Mouse (Mus musculus): ENCODE results near the gene Msh3. TPM values are rescaled to one million over a fixed set of nuclear protein-coding genes. Genes with fewer than 3 reads are reported as not detected.

Msh3 gene
- polyA plus RNA-seq, 1 experiment from 2014 or later, result 24.8 TPM

GRCm38 (mm10) chr13:92275292-92275691 is 79.5 kb downstream of the Msh3 start:
- no peak overlapping the region for H3K9ac ChIP-seq
- no peaks in the 10 kb centered on the region for H3K9me3 ChIP-seq
- H3K27me3 ChIP-seq (replicated peaks), result no peaks in the 10 kb centered on the region
- H3K4me3 ChIP-seq (replicated peaks), result no peak overlapping the region
- 95% methylated on average over 9 of the region's 9 CpGs for WGBS
- H3K36me3 ChIP-seq, result no peaks in the 10 kb centered on the region
- H3K4me1 ChIP-seq (replicated peaks), result no peaks in the 10 kb centered on the region
- H3K4me2 ChIP-seq (replicated peaks), result no peak overlapping the region
- no peak for ATAC-seq
- no peak overlapping the region for H3K27ac ChIP-seq

GRCm38 (mm10) chr13:92274274-92275198 is 80.3 kb downstream of the Msh3 start:
- Histone ChIP-seq H3K27ac (no peak overlapping the region), H3K4me2 (replicated peaks) (no peak overlapping the region), H3K27me3 (replicated peaks) (no peaks in the 10 kb centered on the region), H3K9ac (no peak overlapping the region), H3K4me3 (replicated peaks) (no peak overlapping the region), H3K4me1 (replicated peaks) (no peaks in the 10 kb centered on the region), H3K9me3 (no peaks in the 10 kb centered on the region), H3K36me3 (no peaks in the 10 kb centered on the region)
- peak; percentile 45; the same call in 1 of the 2 replicates for ATAC-seq
- WGBS, result 45% methylated on average over 14 of the region's 14 CpGs

GRCm38 (mm10) chr13:92267076-92267475 is 87.7 kb downstream of the Msh3 start:
- Histone ChIP-seq H3K4me2 (replicated peaks) (no peak overlapping the region), H3K36me3 (no peaks in the 10 kb centered on the region), H3K27me3 (replicated peaks) (no peaks in the 10 kb centered on the region), H3K4me3 (replicated peaks) (no peak overlapping the region), H3K9me3 (no peaks in the 10 kb centered on the region), H3K9ac (no peak overlapping the region), H3K27ac (no peak overlapping the region), H3K4me1 (replicated peaks) (no peaks in the 10 kb centered on the region)
- no peak for ATAC-seq
- WGBS, result 90% methylated on average over 3 of the region's 3 CpGs

- WGBS, result 88% methylated on average over 6 of the region's 6 CpGs
- Histone ChIP-seq H3K27ac (no peak overlapping the region), H3K9ac (no peak overlapping the region), H3K4me1 (replicated peaks) (no peaks in the 10 kb centered on the region), H3K9me3 (no peaks in the 10 kb centered on the region), H3K36me3 (no peaks in the 10 kb centered on the region), H3K4me3 (replicated peaks) (no peak overlapping the region), H3K27me3 (replicated peaks) (no peaks in the 10 kb centered on the region), H3K4me2 (replicated peaks) (no peak overlapping the region)
- no peak for ATAC-seq
Observed at GRCm38 (mm10) chr13:92263566-92263965, 91.2 kb downstream of the Msh3 start.

- Histone ChIP-seq H3K9me3 (no peaks in the 10 kb centered on the region), H3K27me3 (replicated peaks) (no peaks in the 10 kb centered on the region), H3K4me1 (replicated peaks) (no peaks in the 10 kb centered on the region), H3K36me3 (no peaks in the 10 kb centered on the region), H3K4me2 (replicated peaks) (no peak overlapping the region), H3K9ac (no peak overlapping the region), H3K4me3 (replicated peaks) (no peak overlapping the region), H3K27ac (no peak overlapping the region)
- WGBS, result 85% methylated on average over 5 of the region's 5 CpGs
- no peak for ATAC-seq
Observed at GRCm38 (mm10) chr13:92261329-92261728, 93.5 kb downstream of the Msh3 start.

- Histone ChIP-seq H3K4me2 (replicated peaks) (no peak overlapping the region), H3K4me3 (replicated peaks) (no peak overlapping the region), H3K9me3 (no peaks in the 10 kb centered on the region), H3K36me3 (no peaks in the 10 kb centered on the region), H3K27me3 (replicated peaks) (no peaks in the 10 kb centered on the region), H3K9ac (no peak overlapping the region), H3K27ac (no peak overlapping the region), H3K4me1 (replicated peaks) (no peaks in the 10 kb centered on the region)
- WGBS, result 65% methylated on average over 3 of the region's 3 CpGs
- no peak for ATAC-seq
Observed at GRCm38 (mm10) chr13:92255480-92255879, 99.3 kb downstream of the Msh3 start.

- ATAC-seq, result no peak
Observed at GRCm38 (mm10) chr13:92253850-92254249, 101.0 kb downstream of the Msh3 start.

GRCm38 (mm10) chr13:92252331-92252730 is 102.5 kb downstream of the Msh3 start:
- no peak for ATAC-seq
- Histone ChIP-seq H3K4me1 (replicated peaks) (no peaks in the 10 kb centered on the region), H3K36me3 (no peaks in the 10 kb centered on the region), H3K4me3 (replicated peaks) (no peak overlapping the region), H3K27ac (no peak overlapping the region), H3K27me3 (replicated peaks) (no peaks in the 10 kb centered on the region), H3K4me2 (replicated peaks) (no peak overlapping the region), H3K9ac (no peak overlapping the region), H3K9me3 (no peaks in the 10 kb centered on the region)

More at GRCm38 (mm10) chr13:92253850-92254249, 101.0 kb downstream of the Msh3 start:
- Histone ChIP-seq H3K4me3 (replicated peaks) (no peak overlapping the region), H3K4me2 (replicated peaks) (no peak overlapping the region), H3K27me3 (replicated peaks) (no peaks in the 10 kb centered on the region), H3K9me3 (no peaks in the 10 kb centered on the region), H3K27ac (no peak overlapping the region), H3K36me3 (no peaks in the 10 kb centered on the region), H3K9ac (no peak overlapping the region), H3K4me1 (replicated peaks) (no peaks in the 10 kb centered on the region)
- 94% methylated on average over 5 of the region's 5 CpGs for WGBS

- Histone ChIP-seq H3K4me3 (replicated peaks) (no peak overlapping the region), H3K4me2 (replicated peaks) (no peak overlapping the region), H3K27ac (no peak overlapping the region), H3K9ac (no peak overlapping the region), H3K4me1 (replicated peaks) (no peaks in the 10 kb centered on the region), H3K36me3 (no peaks in the 10 kb centered on the region), H3K9me3 (no peaks in the 10 kb centered on the region), H3K27me3 (replicated peaks) (no peaks in the 10 kb centered on the region)
- 87% methylated on average over 2 of the region's 2 CpGs for WGBS
- ATAC-seq, result no peak
Observed at GRCm38 (mm10) chr13:92247576-92247975, 107.2 kb downstream of the Msh3 start.

GRCm38 (mm10) chr13:92246966-92247365 is 107.8 kb downstream of the Msh3 start:
- no peaks in the 10 kb centered on the region for H3K4me1 ChIP-seq (replicated peaks)
- H3K9ac ChIP-seq, result no peak overlapping the region
- WGBS, result 88% methylated on average over 5 of the region's 5 CpGs
- no peak overlapping the region for H3K4me2 ChIP-seq (replicated peaks)
- no peak overlapping the region for H3K4me3 ChIP-seq (replicated peaks)
- no peaks in the 10 kb centered on the region for H3K36me3 ChIP-seq
- ATAC-seq, result no peak
- H3K9me3 ChIP-seq, result no peaks in the 10 kb centered on the region
- H3K27me3 ChIP-seq (replicated peaks), result no peaks in the 10 kb centered on the region
- no peak overlapping the region for H3K27ac ChIP-seq

GRCm38 (mm10) chr13:92244731-92245130 is 110.1 kb downstream of the Msh3 start:
- Histone ChIP-seq H3K4me1 (replicated peaks) (no peaks in the 10 kb centered on the region), H3K4me2 (replicated peaks) (no peak overlapping the region), H3K36me3 (no peaks in the 10 kb centered on the region), H3K27me3 (replicated peaks) (no peaks in the 10 kb centered on the region), H3K9me3 (no peaks in the 10 kb centered on the region), H3K27ac (no peak overlapping the region), H3K9ac (no peak overlapping the region), H3K4me3 (replicated peaks) (no peak overlapping the region)
- WGBS, result 97% methylated on average over 2 of the region's 2 CpGs
- no peak for ATAC-seq

GRCm38 (mm10) chr13:92241426-92241825 is 113.4 kb downstream of the Msh3 start:
- 61% methylated on average over 4 of the region's 4 CpGs for whole genome bisulfite sequencing
- Histone ChIP-seq H3K4me2 (replicated peaks) (no peak overlapping the region), H3K9ac (no peak overlapping the region), H3K27me3 (replicated peaks) (no peaks in the 10 kb centered on the region), H3K4me1 (replicated peaks) (no peaks in the 10 kb centered on the region), H3K4me3 (replicated peaks) (no peak overlapping the region), H3K27ac (no peak overlapping the region), H3K9me3 (no peaks in the 10 kb centered on the region), H3K36me3 (no peaks in the 10 kb centered on the region)
- peak; percentile 47; the same call in 1 of the 2 replicates for ATAC-seq

GRCm38 (mm10) chr13:92237887-92238286 is 116.9 kb downstream of the Msh3 start:
- 92% methylated on average over 3 of the region's 3 CpGs for WGBS
- Histone ChIP-seq H3K4me3 (replicated peaks) (no peak overlapping the region), H3K9me3 (no peaks in the 10 kb centered on the region), H3K27me3 (replicated peaks) (no peaks in the 10 kb centered on the region), H3K4me1 (replicated peaks) (no peaks in the 10 kb centered on the region), H3K27ac (no peak overlapping the region), H3K4me2 (replicated peaks) (no peak overlapping the region), H3K9ac (no peak overlapping the region), H3K36me3 (no peaks in the 10 kb centered on the region; the same call in 1 of the 2 replicates)
- no peak for ATAC-seq
